Mouse (Mus musculus): Measurements from ENCODE around the gene Nfyc. TPM values are rescaled to one million over a fixed set of nuclear protein-coding genes. Genes with fewer than 3 reads are reported as not detected.

The Nfyc gene
- polyA plus RNA-seq, 1 experiment from 2014 or later = 102 TPM

DNA sequence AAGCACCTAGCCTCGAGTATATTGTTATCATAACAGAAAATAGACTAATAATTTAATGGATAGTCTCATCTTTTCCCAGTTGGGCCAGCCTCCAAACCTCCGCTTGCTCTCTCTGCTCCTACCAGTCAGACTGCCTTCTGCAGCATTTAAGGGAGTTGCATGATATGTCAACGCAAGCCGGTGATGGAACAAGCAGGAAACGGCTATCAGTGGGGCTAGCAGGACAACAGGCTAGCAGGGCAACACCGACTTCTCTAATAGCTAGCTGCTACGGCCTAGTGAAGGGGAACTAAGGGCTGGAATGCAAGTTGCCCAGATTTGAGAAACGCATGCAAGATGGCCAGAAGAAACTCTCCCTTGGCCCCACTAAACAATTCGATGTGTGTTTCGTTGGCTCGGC is 103.5 kb downstream of the Nfyc start:
- no peak overlapping the region for H3K27ac ChIP-seq (ENCODE audit: low read length)
- WGBS = 74% methylated on average over 11 of the region's 11 CpGs
- 0 out of 2 replicates have a peak, but pooled peaks cover 6% of the 10 kb centered on the region for H3K4me1 ChIP-seq (ENCODE audit: control insufficient read depth, insufficient read depth, low read length)
- H3K4me2 ChIP-seq (replicated peaks; ENCODE audit: low read depth, low read length) = no peak overlapping the region
- no peaks in the 10 kb centered on the region for H3K36me3 ChIP-seq (ENCODE audit: control insufficient read depth, insufficient read depth, low read length)
- no peak overlapping the region for H3K4me3 ChIP-seq (ENCODE audit: low read depth, low read length)
- no peaks in the 10 kb centered on the region for H3K27me3 ChIP-seq (ENCODE audit: control insufficient read depth, insufficient read depth, low read length)
- H3K9me3 ChIP-seq (ENCODE audit: control insufficient read depth, low read depth, low read length) = no peaks in the 10 kb centered on the region
- H3K9ac ChIP-seq (replicated peaks; ENCODE audit: low read depth, low read length) = no peak overlapping the region
- no peak for ATAC-seq (ENCODE audit: insufficient number of reproducible peaks, insufficient read depth, low FRiP score, low read depth)

DNA sequence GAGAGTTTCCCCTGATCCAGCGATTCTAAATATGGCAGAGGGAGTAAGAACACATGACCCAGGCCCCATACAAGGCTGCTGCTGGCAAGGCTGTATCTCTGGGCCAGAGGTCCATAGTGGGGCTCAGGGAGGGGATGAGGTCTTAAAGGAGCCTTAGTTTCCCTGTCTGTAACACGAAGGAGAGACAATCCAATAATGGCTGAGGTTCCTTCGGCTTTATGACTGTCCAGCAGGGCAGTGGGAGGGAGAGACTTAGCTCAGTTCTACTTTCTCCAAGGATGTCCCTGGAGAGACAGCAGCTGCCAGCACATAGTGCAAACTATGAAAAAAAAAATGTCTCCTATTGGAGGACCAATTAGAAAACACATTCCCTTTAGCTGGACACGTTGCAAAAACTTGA is 105.2 kb downstream of the Nfyc start:
- no peak overlapping the region for H3K4me3 ChIP-seq (ENCODE audit: low read depth, low read length)
- no peak overlapping the region for H3K4me2 ChIP-seq (replicated peaks; ENCODE audit: low read depth, low read length)
- WGBS = 58% methylated on average over 4 of the region's 4 CpGs
- no peak overlapping the region for H3K27ac ChIP-seq (ENCODE audit: low read length)
- H3K27me3 ChIP-seq (ENCODE audit: control insufficient read depth, insufficient read depth, low read length) = no peaks in the 10 kb centered on the region
- no peaks in the 10 kb centered on the region for H3K36me3 ChIP-seq (ENCODE audit: control insufficient read depth, insufficient read depth, low read length)
- H3K9me3 ChIP-seq (ENCODE audit: control insufficient read depth, low read depth, low read length) = no peaks in the 10 kb centered on the region
- no peak overlapping the region for H3K9ac ChIP-seq (replicated peaks; ENCODE audit: low read depth, low read length)
- no peaks in the 10 kb centered on the region for H3K4me1 ChIP-seq (ENCODE audit: control insufficient read depth, insufficient read depth, low read length)
- no peak for ATAC-seq (ENCODE audit: insufficient number of reproducible peaks, insufficient read depth, low FRiP score, low read depth)

GRCm38 (mm10) chr4:120725516-120726090 is 105.8 kb downstream of the Nfyc start:
- H3K9me3 ChIP-seq (ENCODE audit: control insufficient read depth, low read depth, low read length) = no peaks in the 10 kb centered on the region
- H3K4me1 ChIP-seq (ENCODE audit: control insufficient read depth, insufficient read depth, low read length) = no peaks in the 10 kb centered on the region
- whole genome bisulfite sequencing = 39% methylated on average over 5 of the region's 5 CpGs
- H3K27me3 ChIP-seq (ENCODE audit: control insufficient read depth, insufficient read depth, low read length) = no peaks in the 10 kb centered on the region
- H3K36me3 ChIP-seq (ENCODE audit: control insufficient read depth, insufficient read depth, low read length) = no peaks in the 10 kb centered on the region
- H3K27ac ChIP-seq (ENCODE audit: low read length) = no peak overlapping the region
- no peak overlapping the region for H3K4me3 ChIP-seq (ENCODE audit: low read depth, low read length)
- H3K9ac ChIP-seq (replicated peaks; ENCODE audit: low read depth, low read length) = no peak overlapping the region
- H3K4me2 ChIP-seq (replicated peaks; ENCODE audit: low read depth, low read length) = no peak overlapping the region
- ATAC-seq (ENCODE audit: insufficient number of reproducible peaks, insufficient read depth, low FRiP score, low read depth) = no peak

GRCm38 (mm10) chr4:120721574-120721973 is 109.8 kb downstream of the Nfyc start:
- 68% methylated on average over 2 of the region's 2 CpGs for WGBS
- H3K4me3 ChIP-seq (ENCODE audit: low read depth, low read length) = no peak overlapping the region
- no peak for ATAC-seq (ENCODE audit: insufficient number of reproducible peaks, insufficient read depth, low FRiP score, low read depth)

GRCm38 (mm10) chr4:120719152-120719551 is 112.2 kb downstream of the Nfyc start:
- no peak overlapping the region for H3K4me2 ChIP-seq (replicated peaks; ENCODE audit: low read depth, low read length)
- no peaks in the 10 kb centered on the region for H3K36me3 ChIP-seq (ENCODE audit: control insufficient read depth, insufficient read depth, low read length)
- no peaks in the 10 kb centered on the region for H3K27me3 ChIP-seq (ENCODE audit: control insufficient read depth, insufficient read depth, low read length)
- H3K4me3 ChIP-seq (ENCODE audit: low read depth, low read length) = no peak overlapping the region
- ATAC-seq (ENCODE audit: insufficient number of reproducible peaks, insufficient read depth, low FRiP score, low read depth) = no peak
- H3K9me3 ChIP-seq (ENCODE audit: control insufficient read depth, low read depth, low read length) = no peaks in the 10 kb centered on the region
- H3K9ac ChIP-seq (replicated peaks; ENCODE audit: low read depth, low read length) = no peak overlapping the region
- no peak overlapping the region for H3K27ac ChIP-seq (ENCODE audit: low read length)
- H3K4me1 ChIP-seq (ENCODE audit: control insufficient read depth, insufficient read depth, low read length) = no peaks in the 10 kb centered on the region
- WGBS = 21% methylated on average over 5 of the region's 5 CpGs

More at GRCm38 (mm10) chr4:120721574-120721973, 109.8 kb downstream of the Nfyc start:
- Histone ChIP-seq H3K27ac (ENCODE audit: low read length) (no peak overlapping the region), H3K9ac (replicated peaks; ENCODE audit: low read depth, low read length) (no peak overlapping the region), H3K9me3 (ENCODE audit: control insufficient read depth, low read depth, low read length) (no peaks in the 10 kb centered on the region), H3K27me3 (ENCODE audit: control insufficient read depth, insufficient read depth, low read length) (no peaks in the 10 kb centered on the region), H3K36me3 (ENCODE audit: control insufficient read depth, insufficient read depth, low read length) (no peaks in the 10 kb centered on the region), H3K4me1 (ENCODE audit: control insufficient read depth, insufficient read depth, low read length) (no peaks in the 10 kb centered on the region), H3K4me2 (replicated peaks; ENCODE audit: low read depth, low read length) (no peak overlapping the region)

GRCm38 (mm10) chr4:120717591-120717990 is 113.8 kb downstream of the Nfyc start:
- Histone ChIP-seq H3K36me3 (ENCODE audit: control insufficient read depth, insufficient read depth, low read length) (no peaks in the 10 kb centered on the region), H3K4me2 (replicated peaks; ENCODE audit: low read depth, low read length) (no peak overlapping the region), H3K27ac (ENCODE audit: low read length) (no peak overlapping the region), H3K27me3 (ENCODE audit: control insufficient read depth, insufficient read depth, low read length) (no peaks in the 10 kb centered on the region), H3K9me3 (ENCODE audit: control insufficient read depth, low read depth, low read length) (no peaks in the 10 kb centered on the region), H3K4me3 (ENCODE audit: low read depth, low read length) (no peak overlapping the region), H3K4me1 (ENCODE audit: control insufficient read depth, insufficient read depth, low read length) (no peaks in the 10 kb centered on the region), H3K9ac (replicated peaks; ENCODE audit: low read depth, low read length) (no peak overlapping the region)
- WGBS = 64% methylated on average over 8 of the region's 8 CpGs
- ATAC-seq (ENCODE audit: insufficient number of reproducible peaks, insufficient read depth, low FRiP score, low read depth) = no peak

DNA sequence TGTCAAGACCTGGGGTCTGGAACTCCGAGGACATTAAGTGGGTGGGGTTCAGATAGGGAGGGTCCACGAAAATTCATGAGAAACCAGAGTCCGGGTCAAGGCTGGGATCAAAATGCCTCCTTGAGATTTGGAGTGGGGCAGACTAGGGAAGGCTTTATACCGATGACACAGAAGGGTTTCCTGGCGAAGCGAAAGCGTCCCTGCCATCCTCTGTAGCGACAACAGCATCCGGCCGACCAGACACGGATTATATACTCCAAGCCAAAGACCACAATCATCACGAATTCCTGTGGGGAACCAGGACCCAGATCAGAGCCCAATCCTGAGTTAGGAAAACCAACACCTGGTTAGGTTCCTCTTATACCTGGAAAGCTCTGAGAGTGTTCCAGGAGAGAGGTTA is 114.6 kb downstream of the Nfyc start:
- Histone ChIP-seq H3K27me3 (ENCODE audit: control insufficient read depth, insufficient read depth, low read length) (no peaks in the 10 kb centered on the region), H3K4me3 (ENCODE audit: low read depth, low read length) (peak overlapping the region; percentile 26), H3K4me1 (ENCODE audit: control insufficient read depth, insufficient read depth, low read length) (no peaks in the 10 kb centered on the region), H3K9me3 (ENCODE audit: control insufficient read depth, low read depth, low read length) (no peaks in the 10 kb centered on the region), H3K36me3 (ENCODE audit: control insufficient read depth, insufficient read depth, low read length) (no peaks in the 10 kb centered on the region), H3K9ac (replicated peaks; ENCODE audit: low read depth, low read length) (no peak overlapping the region), H3K4me2 (replicated peaks; ENCODE audit: low read depth, low read length) (peak overlapping the region; percentile 61), H3K27ac (ENCODE audit: low read length) (no peak overlapping the region)
- WGBS = 22% methylated on average over 12 of the region's 12 CpGs
- ATAC-seq (ENCODE audit: insufficient number of reproducible peaks, insufficient read depth, low FRiP score, low read depth) = no peak

DNA sequence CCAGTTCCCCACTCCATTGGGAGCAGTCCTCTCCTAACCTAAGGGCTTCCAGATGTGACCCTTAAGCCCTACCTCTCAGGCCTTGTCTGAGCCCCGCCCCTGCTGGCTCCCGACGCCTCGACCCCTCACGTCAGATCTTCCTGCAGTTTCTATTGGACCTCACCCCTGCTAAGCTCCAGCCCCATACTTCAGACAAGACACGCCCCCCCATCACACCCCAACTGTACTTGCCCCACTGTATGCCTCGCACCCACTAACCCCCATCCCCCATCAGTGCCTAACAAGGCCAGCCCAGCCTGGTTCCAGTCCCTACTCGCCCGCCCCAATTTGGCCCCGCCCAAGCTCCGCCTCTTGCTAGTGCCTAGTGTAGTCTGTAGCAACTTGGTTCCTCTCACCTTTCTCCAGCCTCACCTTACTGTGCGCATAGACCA is 115.2 kb downstream of the Nfyc start:
- H3K36me3 ChIP-seq (ENCODE audit: control insufficient read depth, insufficient read depth, low read length) = no peaks in the 10 kb centered on the region
- H3K4me1 ChIP-seq (ENCODE audit: control insufficient read depth, insufficient read depth, low read length) = no peaks in the 10 kb centered on the region
- WGBS = under 1% methylated on average over 12 of the region's 12 CpGs
- H3K27me3 ChIP-seq (ENCODE audit: control insufficient read depth, insufficient read depth, low read length) = no peaks in the 10 kb centered on the region
- H3K4me2 ChIP-seq (replicated peaks; ENCODE audit: low read depth, low read length) = peak overlapping the region; percentile 61
- H3K4me3 ChIP-seq (ENCODE audit: low read depth, low read length) = peak overlapping the region; percentile 26
- peak; percentile 82 for ATAC-seq (ENCODE audit: insufficient number of reproducible peaks, insufficient read depth, low FRiP score, low read depth)
- no peak overlapping the region for H3K27ac ChIP-seq (ENCODE audit: low read length)
- no peaks in the 10 kb centered on the region for H3K9me3 ChIP-seq (ENCODE audit: control insufficient read depth, low read depth, low read length)
- no peak overlapping the region for H3K9ac ChIP-seq (replicated peaks; ENCODE audit: low read depth, low read length)

DNA sequence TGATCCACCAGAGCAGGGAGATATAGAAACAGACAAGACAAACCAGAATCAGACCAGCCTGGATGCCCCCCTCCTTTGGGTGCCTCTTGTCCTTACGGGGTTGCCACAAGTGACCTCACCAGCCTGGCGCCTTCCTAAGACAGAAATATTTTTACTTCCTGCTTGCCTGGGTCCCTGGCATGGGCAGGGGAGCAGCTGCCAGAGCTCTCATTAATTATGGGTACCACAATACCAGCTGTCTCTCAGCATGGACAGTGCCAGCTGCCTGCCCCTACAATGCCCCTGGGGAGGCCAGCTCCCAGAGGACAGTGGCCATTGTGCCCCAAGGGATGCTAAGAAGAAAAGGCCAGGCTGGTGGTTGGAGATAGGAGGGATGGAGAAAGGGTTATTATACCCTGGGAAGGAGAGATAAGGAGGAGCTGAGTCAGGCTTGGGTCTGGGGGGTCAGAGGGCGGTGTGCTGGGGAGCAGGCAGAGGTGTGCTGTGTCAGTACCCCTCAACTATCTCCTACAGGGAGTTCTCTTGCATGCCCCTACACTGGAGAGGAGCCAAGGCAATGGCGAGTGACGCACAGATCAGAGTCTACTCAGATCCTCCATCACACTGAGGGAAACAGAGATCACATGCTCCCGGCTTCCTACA is 117.4 kb downstream of the Nfyc start:
- Histone ChIP-seq H3K4me3 (ENCODE audit: low read depth, low read length) (no peak overlapping the region), H3K9ac (replicated peaks; ENCODE audit: low read depth, low read length) (no peak overlapping the region), H3K27ac (ENCODE audit: low read length) (no peak overlapping the region), H3K4me1 (ENCODE audit: control insufficient read depth, insufficient read depth, low read length) (no peaks in the 10 kb centered on the region), H3K9me3 (ENCODE audit: control insufficient read depth, low read depth, low read length) (no peaks in the 10 kb centered on the region), H3K27me3 (ENCODE audit: control insufficient read depth, insufficient read depth, low read length) (no peaks in the 10 kb centered on the region), H3K4me2 (replicated peaks; ENCODE audit: low read depth, low read length) (no peak overlapping the region), H3K36me3 (ENCODE audit: control insufficient read depth, insufficient read depth, low read length) (no peaks in the 10 kb centered on the region)
- no peak for ATAC-seq (ENCODE audit: insufficient number of reproducible peaks, insufficient read depth, low FRiP score, low read depth)
- 80% methylated on average over 6 of the region's 6 CpGs for WGBS

Data from stomach, embryonic 14.5 days (tissue).